Mouse (Mus musculus) T-cell, adult 2 months (primary cell): ENCODE measurements around the gene Dip2c.
A peak's percentile ranks its signal among the peaks of the same experiment; 100 is the strongest.

Source experiments
- DNase-seq: peaks from one replicate; pipeline ENCODE4 v3.0.0; 2022; ENCODE audit warnings: low spot score

Dip2c gene

DNA sequence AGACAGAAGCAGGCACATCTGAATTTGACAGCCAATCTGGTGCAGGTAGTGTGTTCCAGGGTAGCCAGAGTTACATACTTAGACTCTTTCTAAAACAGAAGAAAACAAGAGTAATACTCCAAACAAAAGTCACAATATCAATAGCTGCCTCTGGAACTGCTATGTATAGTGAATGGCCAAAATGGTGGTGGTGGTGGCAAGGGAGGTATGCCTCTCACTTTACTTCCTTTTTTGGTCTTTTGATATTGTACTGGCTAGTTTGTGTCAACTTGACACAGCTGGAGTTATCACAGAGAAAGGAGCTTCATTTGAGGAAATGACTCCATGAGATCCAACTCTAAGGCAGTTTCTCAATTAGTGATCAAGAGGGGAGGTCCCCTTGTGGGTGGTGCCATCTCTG is 148.1 kb downstream of the Dip2c start:
- DNase-seq, result no peak

DNA sequence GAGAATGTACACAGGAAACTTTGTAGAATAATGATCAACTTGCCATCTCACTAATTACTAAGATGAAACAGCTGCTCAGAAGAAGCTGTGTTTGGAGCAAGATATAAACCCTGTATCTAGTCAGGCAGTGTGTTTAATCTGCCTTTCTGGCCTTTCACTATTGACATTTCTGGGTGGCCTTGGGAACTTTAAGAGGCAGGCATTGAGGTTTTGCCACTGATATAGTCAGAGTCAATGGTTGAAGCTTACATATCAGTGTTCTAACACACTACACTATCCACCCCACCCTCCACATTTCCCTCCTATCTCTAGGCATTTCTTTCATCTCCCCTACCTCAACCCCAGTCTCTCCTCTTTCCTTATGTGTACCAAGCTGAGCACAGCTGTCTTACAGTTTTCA is 149.9 kb downstream of the Dip2c start:
- no peak for DNase-seq

GRCm38 (mm10) chr13:9426779-9427178 is 150.5 kb downstream of the Dip2c start:
- no peak for DNase-seq

GRCm38 (mm10) chr13:9429884-9430283 is 153.6 kb downstream of the Dip2c start:
- DNase-seq, result no peak

DNA sequence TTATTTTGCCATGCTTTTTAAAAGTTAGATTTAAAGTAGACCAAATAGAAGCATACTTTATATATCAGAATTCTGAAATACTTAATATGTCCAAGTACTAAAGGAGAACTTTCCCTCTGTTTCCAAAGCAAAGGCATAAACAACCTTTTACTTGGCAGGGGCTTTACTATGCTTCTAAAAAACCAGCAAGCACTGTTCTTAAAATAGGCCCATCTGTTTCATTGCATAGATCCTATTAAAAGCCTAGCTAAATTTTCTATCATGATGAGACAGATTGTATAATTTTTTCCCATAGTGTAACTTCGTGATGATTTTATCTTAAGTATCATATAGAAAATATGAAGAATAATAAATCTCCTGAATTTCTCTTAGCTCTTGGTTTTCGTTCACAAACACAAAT is 154.4 kb downstream of the Dip2c start:
- no peak for DNase-seq

DNA sequence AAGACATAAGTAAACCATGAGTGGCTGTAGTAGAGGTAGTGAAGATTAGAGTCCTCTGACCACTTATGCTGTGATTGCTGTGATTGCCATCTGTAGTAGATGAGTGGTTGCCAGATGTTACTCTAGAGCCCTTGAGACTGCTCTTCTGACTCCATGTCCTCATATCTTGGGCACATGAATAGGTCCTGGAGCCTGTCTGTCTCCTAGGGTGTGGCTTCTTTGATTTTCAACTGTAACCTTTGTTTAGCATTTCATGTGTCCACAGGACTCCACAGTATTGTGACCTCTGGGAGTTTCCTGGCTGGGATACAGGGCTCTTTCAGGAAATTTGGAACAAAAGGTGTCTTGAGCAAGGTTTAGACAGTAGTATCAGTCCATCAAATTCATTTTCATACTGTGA is 155.1 kb downstream of the Dip2c start:
- no peak for DNase-seq

DNA sequence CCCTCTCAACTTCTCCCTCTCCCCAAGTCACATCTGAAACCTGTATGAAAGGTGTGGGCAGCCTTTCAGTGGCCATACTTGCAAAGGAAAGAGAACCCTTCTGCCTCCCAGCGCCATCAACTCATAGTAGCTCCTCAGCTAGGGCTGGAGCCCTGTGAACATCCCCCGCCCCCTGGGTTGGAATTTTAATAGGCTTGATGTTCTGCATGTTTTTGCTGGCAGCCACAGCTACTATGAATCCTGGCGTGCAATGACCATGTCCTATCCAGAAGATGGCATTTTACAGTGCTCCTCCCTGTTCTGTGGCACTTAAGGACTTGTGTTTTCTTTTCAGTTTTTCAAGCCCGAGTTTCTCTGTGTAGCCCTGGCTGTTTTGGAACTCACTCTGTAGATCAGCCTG is 166.7 kb downstream of the Dip2c start:
- no peak for DNase-seq

DNA sequence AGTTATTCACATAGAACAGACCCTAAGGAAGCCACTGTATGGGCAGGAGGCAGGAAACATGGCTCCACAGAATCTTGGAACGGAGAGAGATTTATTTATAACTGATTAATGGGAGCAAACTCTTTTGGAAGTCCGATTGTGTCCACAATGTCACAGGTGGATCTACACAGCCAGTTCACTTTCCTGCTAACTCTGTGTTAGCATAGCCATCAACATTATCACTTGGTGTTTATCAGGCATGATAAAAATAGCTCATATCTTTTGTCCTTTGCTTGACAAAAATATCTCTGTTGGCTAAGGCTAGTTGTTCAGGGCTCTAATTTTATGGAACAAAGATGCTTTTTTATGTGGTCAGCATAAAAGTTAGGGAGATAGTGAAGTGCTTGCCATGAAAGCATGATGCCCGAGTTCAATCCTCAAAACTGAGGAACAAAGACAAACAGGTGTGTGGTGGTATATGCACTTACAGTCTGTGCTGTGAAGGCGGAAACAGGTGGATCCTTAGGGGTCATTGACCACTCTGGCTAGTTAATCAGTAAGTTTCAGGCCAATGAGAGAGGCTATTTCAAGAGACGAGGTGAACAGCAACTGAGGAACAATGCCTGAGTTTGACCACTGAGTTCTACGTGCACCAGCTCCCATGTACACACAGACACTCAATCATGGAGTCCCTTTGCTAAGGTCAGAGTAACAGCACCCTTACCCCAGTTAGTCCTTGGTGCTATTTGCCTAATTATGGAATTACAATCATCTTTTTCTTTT is 169.4 kb downstream of the Dip2c start:
- no peak for DNase-seq

DNA sequence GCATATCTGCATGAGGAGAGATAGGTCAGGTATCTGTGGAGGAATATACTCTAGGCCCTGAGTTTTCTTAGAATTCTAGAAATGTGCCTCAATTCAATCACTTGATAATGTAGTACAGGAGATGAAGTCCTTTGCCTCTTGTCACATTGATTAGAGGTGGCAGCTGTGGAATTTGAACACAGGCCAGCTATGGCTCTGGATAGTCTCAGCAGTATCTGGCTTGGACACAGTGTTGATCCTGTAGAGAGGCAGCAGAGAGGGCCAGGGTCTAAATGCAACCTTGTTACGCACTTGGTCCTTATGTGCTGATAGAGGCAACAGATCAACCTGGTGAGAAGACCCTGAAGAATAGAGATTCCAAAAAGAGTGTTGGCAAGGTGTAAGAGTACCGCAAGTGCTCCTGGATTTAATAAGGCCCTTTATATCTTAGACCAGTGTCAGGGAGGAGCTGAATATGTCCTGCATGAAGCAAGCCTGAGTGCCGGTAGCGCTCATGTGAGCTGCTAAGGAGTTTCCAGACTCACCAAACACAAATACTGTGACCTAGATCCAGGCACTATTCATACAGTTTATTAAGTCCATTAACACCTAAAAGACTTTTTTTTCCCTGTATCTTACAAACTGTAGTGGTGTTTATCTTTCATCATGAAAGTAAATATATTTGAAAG is 170.3 kb downstream of the Dip2c start:
- no peak for DNase-seq

DNA sequence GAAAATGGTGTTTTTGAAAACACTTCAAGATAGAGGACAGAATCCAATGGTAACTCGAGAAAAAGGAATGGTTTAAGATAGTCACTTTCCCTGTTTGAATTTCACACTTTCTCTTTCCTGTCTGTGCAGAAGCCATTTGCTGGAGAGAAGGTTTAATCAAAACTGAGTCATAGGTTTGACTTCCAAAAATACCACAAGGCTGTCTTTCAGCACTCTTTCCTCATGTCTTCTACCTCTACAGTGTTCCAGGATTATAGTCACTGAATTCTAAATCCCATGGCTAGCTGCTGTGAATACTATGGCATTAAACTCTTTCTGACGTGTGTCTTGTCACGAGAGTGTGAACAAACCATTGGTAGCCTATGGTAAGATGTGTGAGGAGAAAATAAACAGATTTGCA is 173.9 kb downstream of the Dip2c start:
- DNase-seq, result no peak

DNA sequence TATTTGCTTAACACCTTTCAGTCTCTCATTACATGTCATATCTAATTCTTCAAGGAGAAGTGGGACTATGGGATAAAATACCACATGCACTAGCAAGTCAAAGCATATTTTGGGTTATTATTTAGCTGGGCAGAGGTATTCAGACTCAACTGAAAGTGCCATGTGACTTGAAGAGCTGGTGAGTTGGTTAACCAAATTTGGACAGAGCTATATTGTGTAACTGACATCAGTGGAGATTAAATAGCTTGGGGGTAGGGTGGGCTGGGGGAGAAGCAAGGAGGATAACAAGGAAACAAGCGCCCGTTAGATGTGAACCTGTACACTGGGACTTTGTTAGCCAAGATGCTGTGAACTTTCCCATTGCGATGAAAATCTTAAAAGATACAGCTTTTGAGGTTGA is 175.6 kb downstream of the Dip2c start:
- DNase-seq, result no peak

GRCm38 (mm10) chr13:9454426-9455177 is 178.3 kb downstream of the Dip2c start:
- DNase-seq, result no peak

DNA sequence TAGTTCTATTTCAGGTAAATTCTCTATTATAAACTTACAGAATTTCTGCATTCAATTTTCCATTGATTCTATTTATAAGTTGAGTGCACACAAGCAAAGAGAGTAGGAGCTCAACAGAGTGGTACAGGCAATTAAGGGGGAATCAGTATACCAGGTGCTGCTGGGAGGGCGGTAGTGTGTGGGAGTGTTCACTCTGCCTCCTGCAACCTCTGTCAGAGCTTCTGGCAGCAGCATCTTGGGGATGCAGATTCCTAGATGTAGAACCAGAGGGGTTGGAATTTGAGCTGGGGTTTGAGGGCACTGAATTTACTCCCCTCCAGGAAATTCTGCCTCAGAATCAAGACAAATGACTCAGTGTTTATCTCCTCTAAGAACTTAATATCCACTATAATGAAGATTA is 179.7 kb downstream of the Dip2c start:
- no peak for DNase-seq

- DNase-seq, result no peak
These were observed 181.3 kb downstream of the Dip2c start for GRCm38 (mm10) chr13:9457420-9458308.

DNA sequence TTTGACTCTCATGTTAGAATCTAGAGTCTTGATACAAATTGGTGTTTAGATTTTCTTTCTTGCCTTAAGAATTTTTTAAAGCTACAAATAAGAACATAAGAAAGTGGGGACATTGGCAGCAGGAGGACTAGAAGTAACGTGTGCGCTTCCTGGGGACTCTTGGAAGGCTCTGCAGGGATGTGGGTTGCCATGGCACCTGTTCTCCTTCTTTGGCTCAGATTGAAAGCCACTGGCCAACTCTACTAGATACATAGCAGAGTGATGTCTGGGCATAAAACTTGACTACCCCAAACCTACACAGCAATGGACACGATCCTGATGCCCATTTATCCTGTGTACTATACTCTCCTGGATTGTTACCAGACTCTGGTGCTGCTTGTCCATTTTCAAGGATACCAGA is 188.1 kb downstream of the Dip2c start:
- DNase-seq, result no peak

- peak; percentile 49 for DNase-seq
These were observed 190.9 kb downstream of the Dip2c start for GRCm38 (mm10) chr13:9467216-9467615.

DNA sequence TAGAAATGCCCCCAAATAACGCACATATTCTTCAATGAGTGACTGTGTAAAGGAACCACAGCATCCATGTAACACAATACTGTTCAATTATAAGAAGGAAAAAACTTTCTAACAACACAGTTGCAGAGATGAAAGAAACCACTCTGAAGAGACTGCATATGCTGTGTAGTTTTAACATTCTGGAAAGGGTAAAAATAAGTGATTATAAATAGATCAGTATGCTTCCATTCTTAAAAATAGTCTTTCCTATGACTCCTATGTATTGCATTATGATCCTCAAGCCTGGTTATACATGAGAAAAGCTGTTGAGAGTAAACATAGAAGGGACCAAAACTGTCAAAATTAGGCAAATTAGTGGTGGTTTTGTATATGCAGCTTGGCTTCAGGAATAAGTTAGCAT is 197.1 kb downstream of the Dip2c start:
- DNase-seq, result no peak

DNA sequence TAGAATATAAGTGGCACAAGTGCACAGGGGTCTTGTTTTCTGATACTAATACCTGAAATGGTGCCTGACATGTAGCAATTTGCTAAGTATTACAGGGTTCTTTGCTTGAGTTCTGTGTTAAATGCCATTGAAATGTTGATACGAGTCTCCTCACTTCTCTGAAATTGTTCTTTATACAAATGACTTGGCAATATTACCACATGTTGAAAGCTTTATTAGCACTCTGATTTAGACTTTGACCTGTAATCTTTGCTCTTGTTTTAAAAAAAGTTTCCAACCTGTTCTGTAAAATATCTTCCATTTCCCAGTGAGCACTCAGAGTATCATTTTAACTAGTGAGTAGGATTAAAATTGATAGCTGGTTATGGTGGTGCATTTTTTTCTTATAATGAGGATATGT is 205.4 kb downstream of the Dip2c start:
- DNase-seq, result no peak

DNA sequence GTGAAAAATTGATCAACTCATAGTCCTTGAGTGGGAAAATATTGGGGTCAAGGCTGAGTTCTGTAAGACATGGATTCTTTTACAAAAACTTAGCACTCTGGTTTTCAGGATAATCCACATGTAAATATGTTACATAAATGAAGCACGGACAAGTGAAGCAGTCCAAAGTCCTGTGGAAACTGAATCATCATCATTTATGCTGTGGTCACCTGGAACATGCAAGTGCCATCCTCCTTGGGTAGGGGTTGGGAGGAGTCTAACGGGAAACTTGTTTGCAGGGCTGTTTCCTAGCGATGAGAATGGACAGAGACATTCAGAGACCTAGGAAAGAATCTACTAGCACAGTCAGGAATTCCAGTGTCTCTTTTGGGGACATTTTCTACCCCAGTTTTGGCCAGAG is 213.4 kb downstream of the Dip2c start:
- DNase-seq, result no peak

GRCm38 (mm10) chr13:9494726-9495125 is 218.4 kb downstream of the Dip2c start:
- peak; percentile 24 for DNase-seq

GRCm38 (mm10) chr13:9504118-9504856 is 228.0 kb downstream of the Dip2c start:
- no peak for DNase-seq
